ENCODE assay signal across 8 mouse cellular contexts in the genomic region with DNA sequence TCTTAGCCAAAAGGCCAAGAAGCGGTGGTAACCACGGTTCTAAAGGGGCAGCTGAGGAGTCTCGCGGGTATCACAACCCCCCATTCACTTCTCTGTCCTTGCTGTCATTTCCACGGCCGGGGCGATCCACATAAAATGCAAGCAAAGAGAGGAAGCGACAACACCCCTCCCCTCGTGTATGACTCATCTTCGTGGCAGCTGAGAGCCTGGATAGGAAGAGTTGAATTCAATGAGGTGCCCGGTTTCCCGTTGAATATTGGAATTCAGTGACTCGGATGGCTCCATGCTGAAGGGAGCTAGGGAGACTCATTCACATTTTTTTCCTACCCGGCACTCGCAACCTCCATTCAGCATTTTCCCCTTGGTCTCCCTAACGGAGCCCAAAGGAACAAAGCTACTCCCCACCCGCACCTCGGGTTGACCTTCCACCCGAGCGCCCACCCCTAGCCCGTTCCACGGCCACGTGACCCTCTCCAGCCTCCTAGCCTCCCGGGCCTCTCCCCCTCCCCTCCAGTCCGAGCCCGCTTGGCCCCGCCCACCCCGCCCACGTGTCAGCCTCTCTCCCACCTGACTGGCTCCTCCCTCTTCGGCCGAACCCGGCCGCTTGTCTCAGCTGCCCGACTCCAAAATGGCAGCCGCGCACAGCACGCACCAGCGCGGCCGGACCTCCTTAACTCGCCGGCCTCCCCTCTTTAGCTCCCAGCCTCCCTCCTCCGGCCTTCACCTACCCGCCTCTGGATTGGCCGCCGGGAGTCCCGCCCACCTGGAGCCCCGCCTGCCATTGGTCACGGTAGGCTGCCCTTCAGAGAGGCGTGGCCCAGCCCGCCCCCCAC. TPM values are rescaled to one million over a fixed set of nuclear protein-coding genes. Genes with fewer than 3 reads are reported as not detected.
DNase-seq lines count a peak whose midpoint lies in the region; ATAC-seq and TF ChIP-seq lines count a peak whose summit lies in the region.

No protein-coding gene starts in this region.

- ATAC-seq in kidney, embryonic 14.5 days (ENCODE audit: low FRiP score, low TSS enrichment), result peak; percentile 99
- peak; percentile 99 for ATAC-seq in limb, embryonic 15.5 days (ENCODE audit: insufficient number of reproducible peaks, low FRiP score, low TSS enrichment, low read depth)

- peak; percentile 98 for DNase-seq in A20 (ENCODE audit: low read depth, low spot score)
- peak; percentile 97 to 98 for DNase-seq in heart, adult 9 months (ENCODE audit: low spot score in 2 of 2)
- DNase-seq in monocyte, adult 2 months (ENCODE audit: low read depth in 1 of 2, low spot score in 2 of 2), result peak; percentile 78 to 88
- peak; percentile 95 to 97 for DNase-seq in spleen, postnatal 36 days (ENCODE audit: low spot score in 2 of 2)

- H3K27me3 ChIP-seq in kidney, embryonic 14.5 days (ENCODE audit: control insufficient read depth, insufficient read depth, low read length), result no peaks in the 10 kb centered on the region
- no peaks in the 10 kb centered on the region for H3K27me3 ChIP-seq in limb, embryonic 15.5 days

- H3K36me3 ChIP-seq in kidney, embryonic 14.5 days (ENCODE audit: control insufficient read depth, insufficient read depth, low read length), result no peaks in the 10 kb centered on the region
- H3K36me3 ChIP-seq in limb, embryonic 15.5 days, result no peaks in the 10 kb centered on the region

- peak overlapping the region; percentile 94 for H3K9ac ChIP-seq in kidney, embryonic 14.5 days (ENCODE audit: low read depth, low read length)
- peak overlapping the region; percentile 85 for H3K9ac ChIP-seq in limb, embryonic 15.5 days

- no peaks in the 10 kb centered on the region for H3K9me3 ChIP-seq in kidney, embryonic 14.5 days (ENCODE audit: control insufficient read depth, low read length)
- H3K9me3 ChIP-seq in limb, embryonic 15.5 days, result no peaks in the 10 kb centered on the region

- no peak; the same call in 1 of the 2 replicates for TF ChIP-seq CTCF in bone marrow macrophage, adult 2 months (IDR thresholded peaks at IDR 0.05; ENCODE audit: low read depth, low read length)
- no peak for TF ChIP-seq CTCF in embryonic fibroblast, embryonic 13.5 days (IDR thresholded peaks at IDR 0.05; ENCODE audit: borderline replicate concordance, insufficient read depth, low read length)

- H3K27ac ChIP-seq in bone marrow macrophage, adult 2 months (ENCODE audit: insufficient read depth, low read depth, low read length), result peak overlapping the region; percentile 94
- H3K27ac ChIP-seq in embryonic fibroblast, embryonic 13.5 days (ENCODE audit: insufficient read depth, low read length), result peak overlapping the region; percentile 99
- peak overlapping the region; percentile 21; the same call in 1 of the 2 replicates for H3K27ac ChIP-seq in kidney, embryonic 14.5 days (ENCODE audit: low read depth, low read length)
- peak overlapping the region; percentile 90 for H3K27ac ChIP-seq in limb, embryonic 15.5 days

- under 1% methylated on average over 46 of the region's 51 CpGs for WGBS in kidney, embryonic 14.5 days
- under 1% methylated on average over 49 of the region's 51 CpGs for WGBS in limb, embryonic 15.5 days

- H3K4me2 ChIP-seq in kidney, embryonic 14.5 days (replicated peaks; ENCODE audit: low read depth, low read length), result peak overlapping the region; percentile 83
- peak overlapping the region; percentile 78 for H3K4me2 ChIP-seq in limb, embryonic 15.5 days

- peaks cover 40% of the 10 kb centered on the region for H3K4me1 ChIP-seq in bone marrow macrophage, adult 2 months (ENCODE audit: control insufficient read depth, insufficient read depth, low read length)
- H3K4me1 ChIP-seq in embryonic fibroblast, embryonic 13.5 days (ENCODE audit: control insufficient read depth, insufficient read depth, low read length), result peaks cover 13% of the 10 kb centered on the region
- peaks cover 14% of the 10 kb centered on the region; the same call in 1 of the 2 replicates for H3K4me1 ChIP-seq in kidney, embryonic 14.5 days (ENCODE audit: control insufficient read depth, insufficient read depth, low read length)
- H3K4me1 ChIP-seq in limb, embryonic 15.5 days, result peaks cover 21% of the 10 kb centered on the region; the same call in 1 of the 2 replicates

- no peak for TF ChIP-seq POLR2A in bone marrow macrophage, adult 2 months (IDR thresholded peaks at IDR 0.05; ENCODE audit: borderline replicate concordance, low read depth, low read length)
- peak; percentile 55 for TF ChIP-seq POLR2A in embryonic fibroblast, embryonic 13.5 days (IDR thresholded peaks at IDR 0.05; ENCODE audit: low read depth, low read length)

- peak overlapping the region; percentile 65 for H3K4me3 ChIP-seq in bone marrow macrophage, adult 2 months (ENCODE audit: insufficient read depth, low read length)
- H3K4me3 ChIP-seq in embryonic fibroblast, embryonic 13.5 days (ENCODE audit: insufficient read depth, low read length), result peak overlapping the region; percentile 60
- H3K4me3 ChIP-seq in kidney, embryonic 14.5 days (ENCODE audit: low read length), result peak overlapping the region; percentile 80
- peak overlapping the region; percentile 80 for H3K4me3 ChIP-seq in limb, embryonic 15.5 days

RNA-seq across cellular contexts. Expression of gene Socs5, which starts 0.6 kb away (rescaled TPM):
- polyA plus RNA-seq in bone marrow macrophage, adult 2 months (2012; ENCODE audit: insufficient read depth, insufficient read length, missing spikeins), result 19.6 and 20.4 TPM in 2 replicates
- polyA plus RNA-seq in embryonic fibroblast, embryonic 13.5 days (2011; ENCODE audit: insufficient read length, low read depth, missing spikeins), result 60.0 and 74.9 TPM in 2 replicates
- 17.5 and 24.5 TPM in 2 replicates for polyA plus RNA-seq in kidney, embryonic 14.5 days (2014; fragmentation: Nextera tagmentation; extraction: Ambion mirVana)
- 13.1 and 15.5 TPM in 2 replicates for polyA plus RNA-seq in limb, embryonic 15.5 days (2015; fragmentation: Nextera tagmentation; extraction: Ambion mirVana)

Comparison
In these comparisons a context has a peak if more than half of its experiments do, and no peak if none do; other contexts are left out.
1. Peak in every context shown above with its lines: DNase-seq, ATAC-seq, H3K4me3 ChIP-seq and H3K27ac ChIP-seq.
2. H3K27ac ChIP-seq: peak in every context shown above with its lines; median percentile 99 in embryonic fibroblast, embryonic 13.5 days; 94 in bone marrow macrophage, adult 2 months; 90 in limb, embryonic 15.5 days; 21 in kidney, embryonic 14.5 days.